Mouse (Mus musculus): ENCODE data around the gene Tmx2. TPM values are rescaled to one million over a fixed set of nuclear protein-coding genes. Genes with fewer than 3 reads are reported as not detected.

Gene Tmx2
- total and polyA plus RNA-seq, 2 experiments: 50.6 to 92.1 TPM

DNA sequence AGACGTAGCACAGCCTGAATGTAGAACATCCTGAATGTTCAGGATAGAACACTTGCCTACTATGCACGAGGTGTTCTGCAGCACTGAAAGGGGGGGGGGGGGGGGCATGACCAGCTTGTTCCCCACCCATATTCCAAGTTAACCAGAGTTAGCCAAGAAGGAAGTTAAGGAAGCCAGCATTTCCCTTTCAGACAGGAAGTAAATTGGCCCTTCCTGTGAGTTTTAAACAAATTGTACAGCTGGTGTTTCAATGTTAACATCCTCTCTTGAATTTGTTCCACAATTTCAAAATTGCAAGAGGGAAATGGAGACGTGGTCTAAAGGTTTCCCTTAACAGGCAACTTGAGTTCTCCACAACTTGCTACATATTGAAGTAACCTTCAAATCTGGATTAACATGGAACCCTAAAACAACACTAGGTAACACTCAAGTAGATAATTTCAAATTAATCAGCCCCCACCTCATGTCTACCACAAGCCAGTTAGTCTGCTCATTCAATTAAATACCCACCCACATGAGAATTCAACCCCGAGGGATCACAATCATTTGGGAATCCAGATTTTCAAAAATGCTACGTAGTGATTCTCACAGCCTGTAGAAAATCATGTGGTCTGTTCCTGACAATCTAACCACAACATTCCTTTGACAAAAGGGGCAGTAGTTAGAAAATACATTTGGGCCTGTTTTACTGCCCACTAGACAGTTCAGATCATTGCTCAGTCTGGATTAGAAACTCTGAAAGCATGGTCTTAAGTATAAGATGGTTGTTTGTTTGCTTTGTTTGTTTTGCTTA lies 40.3 kb downstream of the Tmx2 start:
- Histone ChIP-seq H3K79me2 (ENCODE audit: control insufficient read depth, insufficient read depth, low read length) (peaks cover 40% of the 10 kb centered on the region; the same call in 1 of the 2 replicates), H3K27ac (replicated peaks; ENCODE audit: insufficient read depth, low read depth, low read length) (peak overlapping the region; percentile 49; the same call in 1 of the 2 replicates), H3K4me3 (ENCODE audit: insufficient read depth, low read depth, low read length) (no peak overlapping the region), H3K4me1 (ENCODE audit: control insufficient read depth, insufficient read depth, low read length) (peaks cover 50% of the 10 kb centered on the region), H3K36me3 (ENCODE audit: control insufficient read depth, insufficient read depth, low read length) (peaks cover 3% of the 10 kb centered on the region; the same call in 1 of the 2 replicates), H3K27me3 (ENCODE audit: control insufficient read depth, insufficient read depth, low read length) (no peaks in the 10 kb centered on the region), H3K9ac (ENCODE audit: low read depth, low read length) (no peak overlapping the region)
- no peak for TF ChIP-seq POLR2A (IDR thresholded peaks at IDR 0.05; ENCODE audit: extremely low read depth, insufficient read depth, low read length)
- peak; percentile 46 for DNase-seq (ENCODE audit: extremely low read depth, low read depth, low spot score)
- 38% methylated on average over 5 of the region's 5 CpGs for WGBS

GRCm38 (mm10) chr2:84637452-84638165 lies 41.3 kb downstream of the Tmx2 start:
- TF ChIP-seq POLR2A (IDR thresholded peaks at IDR 0.05; ENCODE audit: extremely low read depth, insufficient read depth, low read length): no peak
- TF ChIP-seq CTCF (IDR thresholded peaks at IDR 0.05; ENCODE audit: low read depth, low read length): no peak
- Histone ChIP-seq H3K4me1 (ENCODE audit: control insufficient read depth, insufficient read depth, low read length) (peaks cover 48% of the 10 kb centered on the region), H3K9ac (ENCODE audit: low read depth, low read length) (no peak overlapping the region; the same call in 1 of the 2 replicates), H3K27me3 (ENCODE audit: control insufficient read depth, insufficient read depth, low read length) (no peaks in the 10 kb centered on the region), H3K27ac (replicated peaks; ENCODE audit: insufficient read depth, low read depth, low read length) (peak overlapping the region; percentile 76), H3K4me3 (ENCODE audit: insufficient read depth, low read depth, low read length) (no peak overlapping the region), H3K79me2 (ENCODE audit: control insufficient read depth, insufficient read depth, low read length) (peaks cover 41% of the 10 kb centered on the region; the same call in 1 of the 2 replicates), H3K36me3 (ENCODE audit: control insufficient read depth, insufficient read depth, low read length) (peaks cover 3% of the 10 kb centered on the region; the same call in 1 of the 2 replicates)
- 21% methylated on average over 7 of the region's 7 CpGs for WGBS
- DNase-seq (ENCODE audit: extremely low read depth, low read depth, low spot score): no peak

GRCm38 (mm10) chr2:84636231-84636741 lies 42.7 kb downstream of the Tmx2 start:
- DNase-seq (ENCODE audit: extremely low read depth, low read depth, low spot score): peak; percentile 88
- Histone ChIP-seq H3K79me2 (ENCODE audit: control insufficient read depth, insufficient read depth, low read length) (peaks cover 43% of the 10 kb centered on the region; the same call in 1 of the 2 replicates), H3K27ac (replicated peaks; ENCODE audit: insufficient read depth, low read depth, low read length) (peak overlapping the region; percentile 96), H3K9ac (ENCODE audit: low read depth, low read length) (peak overlapping the region; percentile 56; the same call in 1 of the 2 replicates), H3K27me3 (ENCODE audit: control insufficient read depth, insufficient read depth, low read length) (no peaks in the 10 kb centered on the region), H3K4me1 (ENCODE audit: control insufficient read depth, insufficient read depth, low read length) (peaks cover 51% of the 10 kb centered on the region), H3K36me3 (ENCODE audit: control insufficient read depth, insufficient read depth, low read length) (0 out of 2 replicates have a peak, but pooled peaks cover 2% of the 10 kb centered on the region), H3K4me3 (ENCODE audit: insufficient read depth, low read depth, low read length) (no peak overlapping the region)
- TF ChIP-seq POLR2A (IDR thresholded peaks at IDR 0.05; ENCODE audit: extremely low read depth, insufficient read depth, low read length) (no peak), CTCF (IDR thresholded peaks at IDR 0.05; ENCODE audit: low read depth, low read length) (no peak)
- 4% methylated on average over 8 of the region's 8 CpGs for WGBS

- 2% methylated on average over 2 of the region's 2 CpGs for whole genome bisulfite sequencing
- H3K4me3 ChIP-seq (ENCODE audit: insufficient read depth, low read depth, low read length): no peak overlapping the region
- peaks cover 48% of the 10 kb centered on the region for H3K4me1 ChIP-seq (ENCODE audit: control insufficient read depth, insufficient read depth, low read length)
- peaks cover 42% of the 10 kb centered on the region; the same call in 1 of the 2 replicates for H3K79me2 ChIP-seq (ENCODE audit: control insufficient read depth, insufficient read depth, low read length)
- no peak for TF ChIP-seq CTCF (IDR thresholded peaks at IDR 0.05; ENCODE audit: low read depth, low read length)
- peak; percentile 98 for DNase-seq (ENCODE audit: extremely low read depth, low read depth, low spot score)
- H3K36me3 ChIP-seq (ENCODE audit: control insufficient read depth, insufficient read depth, low read length): 0 out of 2 replicates have a peak, but pooled peaks cover 2% of the 10 kb centered on the region
- peak overlapping the region; percentile 55 for H3K9ac ChIP-seq (ENCODE audit: low read depth, low read length)
- H3K27me3 ChIP-seq (ENCODE audit: control insufficient read depth, insufficient read depth, low read length): no peaks in the 10 kb centered on the region
- peak overlapping the region; percentile 99 for H3K27ac ChIP-seq (replicated peaks; ENCODE audit: insufficient read depth, low read depth, low read length)
Measured at GRCm38 (mm10) chr2:84635611-84636010, 43.3 kb downstream of the Tmx2 start.

DNA sequence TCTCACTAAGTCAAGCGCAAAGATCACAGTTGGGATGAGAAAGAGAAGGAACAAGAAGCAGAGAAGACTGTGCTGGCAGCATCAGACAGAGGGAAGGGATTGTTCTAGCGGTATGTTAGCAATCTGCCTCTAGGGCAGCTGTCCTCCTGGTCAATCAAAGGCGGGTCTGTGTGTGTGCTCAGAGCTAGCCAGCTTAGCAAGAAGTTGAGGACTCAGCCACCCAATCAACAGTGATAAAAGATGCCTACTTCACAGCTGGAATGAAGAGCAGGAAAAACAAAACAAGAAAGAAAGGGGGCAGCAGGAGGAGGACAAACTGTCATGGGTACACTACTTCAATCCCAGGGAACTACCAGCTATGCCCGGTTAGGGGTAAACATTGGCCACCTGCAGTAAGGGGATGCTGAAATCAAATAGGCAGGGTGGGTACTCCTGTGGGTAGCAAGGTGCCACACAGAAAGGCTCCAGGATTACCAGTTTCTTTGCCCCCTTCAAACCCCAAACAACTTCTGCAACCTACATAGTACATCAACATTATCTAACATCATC lies 43.9 kb downstream of the Tmx2 start:
- Histone ChIP-seq H3K4me1 (ENCODE audit: control insufficient read depth, insufficient read depth, low read length) (peaks cover 48% of the 10 kb centered on the region), H3K27me3 (ENCODE audit: control insufficient read depth, insufficient read depth, low read length) (no peaks in the 10 kb centered on the region), H3K9ac (ENCODE audit: low read depth, low read length) (peak overlapping the region; percentile 40; the same call in 1 of the 2 replicates), H3K79me2 (ENCODE audit: control insufficient read depth, insufficient read depth, low read length) (peaks cover 44% of the 10 kb centered on the region; the same call in 1 of the 2 replicates), H3K27ac (replicated peaks; ENCODE audit: insufficient read depth, low read depth, low read length) (peak overlapping the region; percentile 99), H3K4me3 (ENCODE audit: insufficient read depth, low read depth, low read length) (no peak overlapping the region), H3K36me3 (ENCODE audit: control insufficient read depth, insufficient read depth, low read length) (no peaks in the 10 kb centered on the region)
- peak; percentile 60 for DNase-seq (ENCODE audit: extremely low read depth, low read depth, low spot score)
- TF ChIP-seq CTCF (IDR thresholded peaks at IDR 0.05; ENCODE audit: low read depth, low read length) (no peak), POLR2A (IDR thresholded peaks at IDR 0.05; ENCODE audit: extremely low read depth, insufficient read depth, low read length) (no peak)
- 9% methylated on average over 4 of the region's 4 CpGs for WGBS
